Mouse (Mus musculus): ENCODE measurements at regions not wholly inside any gene's neighbourhood (a gene's known extent, or its start where the extent isn't known, plus 50 kb on each side); places are given as distances from the start of the nearest gene placed in this dataset.

GRCm38 (mm10) chr6:16064691-16065090, 344.2 kb downstream of the Mdfic start:
- no peak overlapping the region for H3K27ac ChIP-seq
- no peaks in the 10 kb centered on the region for H3K4me1 ChIP-seq
- no peak overlapping the region for H3K9ac ChIP-seq
- no peak overlapping the region for H3K4me2 ChIP-seq
- H3K9me3 ChIP-seq (replicated peaks), result no peaks in the 10 kb centered on the region
- WGBS, result 80% methylated on average over 8 of the region's 8 CpGs
- ATAC-seq, result no peak
- no peaks in the 10 kb centered on the region for H3K27me3 ChIP-seq
- no peak overlapping the region for H3K4me3 ChIP-seq
- no peaks in the 10 kb centered on the region for H3K36me3 ChIP-seq (ENCODE audit: poor library complexity, severe bottlenecking)

GRCm38 (mm10) chr6:16065121-16065520, 344.7 kb downstream of the Mdfic start:
- ATAC-seq, result no peak
- no peak overlapping the region for H3K9ac ChIP-seq
- no peaks in the 10 kb centered on the region for H3K36me3 ChIP-seq (ENCODE audit: poor library complexity, severe bottlenecking)
- 77% methylated on average over 5 of the region's 5 CpGs for WGBS
- no peaks in the 10 kb centered on the region for H3K27me3 ChIP-seq
- H3K9me3 ChIP-seq (replicated peaks), result no peaks in the 10 kb centered on the region
- H3K4me2 ChIP-seq, result no peak overlapping the region
- H3K4me3 ChIP-seq, result no peak overlapping the region
- no peaks in the 10 kb centered on the region for H3K4me1 ChIP-seq
- no peak overlapping the region for H3K27ac ChIP-seq

GRCm38 (mm10) chr6:16076266-16076665, 355.8 kb downstream of the Mdfic start:
- no peak for ATAC-seq
- H3K4me2 ChIP-seq, result no peak overlapping the region
- H3K9me3 ChIP-seq (replicated peaks), result no peaks in the 10 kb centered on the region
- H3K4me3 ChIP-seq, result no peak overlapping the region
- no peaks in the 10 kb centered on the region for H3K27me3 ChIP-seq
- peaks cover 12% of the 10 kb centered on the region; the same call in 1 of the 2 replicates for H3K4me1 ChIP-seq
- no peaks in the 10 kb centered on the region for H3K36me3 ChIP-seq (ENCODE audit: poor library complexity, severe bottlenecking)
- 77% methylated on average over 2 of the region's 2 CpGs for WGBS
- no peak overlapping the region for H3K9ac ChIP-seq
- H3K27ac ChIP-seq, result no peak overlapping the region

- H3K27ac ChIP-seq, result no peak overlapping the region
Measured at GRCm38 (mm10) chr6:16077195-16077810, 356.8 kb downstream of the Mdfic start.

GRCm38 (mm10) chr6:16077917-16078316, 357.5 kb downstream of the Mdfic start:
- Histone ChIP-seq H3K27me3 (no peaks in the 10 kb centered on the region), H3K9ac (no peak overlapping the region), H3K4me1 (peaks cover 12% of the 10 kb centered on the region; the same call in 1 of the 2 replicates), H3K4me2 (no peak overlapping the region), H3K9me3 (replicated peaks) (no peaks in the 10 kb centered on the region), H3K36me3 (ENCODE audit: poor library complexity, severe bottlenecking) (no peaks in the 10 kb centered on the region), H3K4me3 (no peak overlapping the region), H3K27ac (no peak overlapping the region)
- ATAC-seq, result peak; percentile 72

More at GRCm38 (mm10) chr6:16077195-16077810, 356.8 kb downstream of the Mdfic start:
- Histone ChIP-seq H3K9me3 (replicated peaks) (no peaks in the 10 kb centered on the region), H3K36me3 (ENCODE audit: poor library complexity, severe bottlenecking) (no peaks in the 10 kb centered on the region), H3K9ac (no peak overlapping the region), H3K4me3 (no peak overlapping the region), H3K4me1 (peaks cover 12% of the 10 kb centered on the region; the same call in 1 of the 2 replicates), H3K27me3 (no peaks in the 10 kb centered on the region), H3K4me2 (no peak overlapping the region; the same call in 1 of the 2 replicates)
- peak; percentile 82; the same call in 1 of the 2 replicates for ATAC-seq
- 25% methylated on average over 4 of the region's 4 CpGs for WGBS

GRCm38 (mm10) chr6:16086952-16087537, 366.6 kb downstream of the Mdfic start:
- H3K9me3 ChIP-seq (replicated peaks), result no peaks in the 10 kb centered on the region
- no peaks in the 10 kb centered on the region; the same call in 1 of the 2 replicates for H3K27me3 ChIP-seq
- no peak for ATAC-seq
- no peak overlapping the region for H3K27ac ChIP-seq
- H3K4me1 ChIP-seq, result no peaks in the 10 kb centered on the region
- no peak overlapping the region for H3K4me3 ChIP-seq
- 89% methylated on average over 7 of the region's 7 CpGs for WGBS
- H3K4me2 ChIP-seq, result no peak overlapping the region
- no peaks in the 10 kb centered on the region for H3K36me3 ChIP-seq (ENCODE audit: poor library complexity, severe bottlenecking)
- H3K9ac ChIP-seq, result no peak overlapping the region

- H3K36me3 ChIP-seq (ENCODE audit: poor library complexity, severe bottlenecking), result no peaks in the 10 kb centered on the region
- peak; percentile 75 for ATAC-seq
Measured at GRCm38 (mm10) chr6:16098761-16099160, 378.3 kb downstream of the Mdfic start.

GRCm38 (mm10) chr6:16141009-16141408, 420.5 kb downstream of the Mdfic start:
- H3K4me3 ChIP-seq, result no peak overlapping the region
- no peaks in the 10 kb centered on the region for H3K9me3 ChIP-seq (replicated peaks)
- H3K27ac ChIP-seq, result no peak overlapping the region
- H3K36me3 ChIP-seq (ENCODE audit: poor library complexity, severe bottlenecking), result no peaks in the 10 kb centered on the region
- ATAC-seq, result no peak
- no peaks in the 10 kb centered on the region for H3K27me3 ChIP-seq
- H3K4me1 ChIP-seq, result no peaks in the 10 kb centered on the region
- WGBS, result 72% methylated on average over 3 of the region's 3 CpGs
- no peak overlapping the region for H3K9ac ChIP-seq
- no peak overlapping the region for H3K4me2 ChIP-seq

More at GRCm38 (mm10) chr6:16098761-16099160, 378.3 kb downstream of the Mdfic start:
- H3K4me3 ChIP-seq, result no peak overlapping the region
- H3K4me2 ChIP-seq, result no peak overlapping the region
- no peak overlapping the region for H3K9ac ChIP-seq
- no peaks in the 10 kb centered on the region for H3K4me1 ChIP-seq
- no peaks in the 10 kb centered on the region for H3K27me3 ChIP-seq
- no peak overlapping the region for H3K27ac ChIP-seq
- no peaks in the 10 kb centered on the region for H3K9me3 ChIP-seq (replicated peaks)

GRCm38 (mm10) chr6:16144538-16144937, 424.1 kb downstream of the Mdfic start:
- no peaks in the 10 kb centered on the region for H3K36me3 ChIP-seq (ENCODE audit: poor library complexity, severe bottlenecking)
- 67% methylated on average over 6 of the region's 6 CpGs for WGBS
- H3K27ac ChIP-seq, result no peak overlapping the region
- no peak for ATAC-seq
- no peaks in the 10 kb centered on the region for H3K4me1 ChIP-seq
- H3K27me3 ChIP-seq, result no peaks in the 10 kb centered on the region
- no peak overlapping the region for H3K9ac ChIP-seq
- H3K4me2 ChIP-seq, result no peak overlapping the region
- H3K4me3 ChIP-seq, result no peak overlapping the region
- no peaks in the 10 kb centered on the region for H3K9me3 ChIP-seq (replicated peaks)

- Histone ChIP-seq H3K27me3 (no peaks in the 10 kb centered on the region), H3K4me2 (no peak overlapping the region), H3K9ac (no peak overlapping the region), H3K36me3 (ENCODE audit: poor library complexity, severe bottlenecking) (no peaks in the 10 kb centered on the region), H3K4me3 (no peak overlapping the region), H3K9me3 (replicated peaks) (no peaks in the 10 kb centered on the region), H3K4me1 (no peaks in the 10 kb centered on the region), H3K27ac (no peak overlapping the region)
- 77% methylated on average over 3 of the region's 3 CpGs for WGBS
- no peak for ATAC-seq
Measured at GRCm38 (mm10) chr6:16150535-16150934, 430.1 kb downstream of the Mdfic start.

- Histone ChIP-seq H3K4me2 (no peak overlapping the region), H3K9ac (no peak overlapping the region), H3K36me3 (ENCODE audit: poor library complexity, severe bottlenecking) (no peaks in the 10 kb centered on the region), H3K4me1 (no peaks in the 10 kb centered on the region), H3K27ac (no peak overlapping the region), H3K9me3 (replicated peaks) (no peaks in the 10 kb centered on the region), H3K4me3 (no peak overlapping the region), H3K27me3 (no peaks in the 10 kb centered on the region)
- no peak for ATAC-seq
Measured at GRCm38 (mm10) chr6:16151478-16151877, 431.0 kb downstream of the Mdfic start.

GRCm38 (mm10) chr6:16152691-16153090, 432.2 kb downstream of the Mdfic start:
- WGBS, result 76% methylated on average over 6 of the region's 6 CpGs
- H3K4me3 ChIP-seq, result no peak overlapping the region
- H3K9ac ChIP-seq, result no peak overlapping the region
- no peaks in the 10 kb centered on the region for H3K4me1 ChIP-seq
- no peak overlapping the region for H3K27ac ChIP-seq
- H3K9me3 ChIP-seq (replicated peaks), result no peaks in the 10 kb centered on the region
- H3K36me3 ChIP-seq (ENCODE audit: poor library complexity, severe bottlenecking), result no peaks in the 10 kb centered on the region
- ATAC-seq, result no peak
- no peaks in the 10 kb centered on the region for H3K27me3 ChIP-seq
- H3K4me2 ChIP-seq, result no peak overlapping the region

GRCm38 (mm10) chr6:16165012-16165411, 444.6 kb downstream of the Mdfic start:
- no peak overlapping the region for H3K27ac ChIP-seq
- no peaks in the 10 kb centered on the region for H3K4me1 ChIP-seq
- no peak overlapping the region for H3K4me2 ChIP-seq
- 94% methylated on average over 2 of the region's 2 CpGs for WGBS
- no peaks in the 10 kb centered on the region for H3K27me3 ChIP-seq
- H3K36me3 ChIP-seq (ENCODE audit: poor library complexity, severe bottlenecking), result no peaks in the 10 kb centered on the region
- no peak overlapping the region for H3K9ac ChIP-seq
- H3K9me3 ChIP-seq (replicated peaks), result no peaks in the 10 kb centered on the region
- no peak for ATAC-seq
- H3K4me3 ChIP-seq, result no peak overlapping the region

Data from forebrain, embryonic 13.5 days (tissue).